Mouse (Mus musculus) layer of hippocampus, postnatal 14 days (tissue): ENCODE measurements around the gene Poc1a. TPM values are rescaled to one million over a fixed set of nuclear protein-coding genes. Genes with fewer than 3 reads are reported as not detected.

Source experiments
- DNase-seq, 2 experiments: peaks; one replicate each; pipeline ENCODE4 v3.0.0; 2021 to 2022; ENCODE audit warnings: low spot score in 2 of 2, mixed read lengths in 1 of 2
- total RNA-seq, 2 experiments: library from RNA; stranded (reverse); gene quantifications; 2 replicates each; pipeline ENCODE4 v1.2.3; 2021

Gene Poc1a
- total RNA-seq, 2 experiments from 2014 or later, result 8.5 to 12.0 TPM

DNA sequence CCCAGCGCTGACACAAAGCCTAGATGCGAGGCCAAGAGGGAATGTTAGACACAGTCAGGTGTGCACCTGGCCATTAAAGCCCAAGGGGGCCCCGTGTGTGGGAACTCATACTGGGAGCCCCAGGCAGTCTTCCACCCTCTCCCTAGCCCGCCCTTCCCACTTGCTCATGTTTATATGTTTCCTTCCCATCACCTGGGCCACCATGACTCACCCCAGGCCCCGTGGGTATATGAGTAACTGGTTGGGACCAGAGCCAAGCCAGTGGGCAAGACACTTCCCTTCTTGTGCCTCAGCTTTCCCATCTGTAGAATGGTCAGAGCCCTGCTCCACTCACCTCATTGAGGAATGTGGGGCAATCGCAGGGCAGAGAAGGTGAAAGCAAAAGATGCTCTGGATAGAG, 80.3 kb downstream of the Poc1a start:
- DNase-seq, result no peak

DNA sequence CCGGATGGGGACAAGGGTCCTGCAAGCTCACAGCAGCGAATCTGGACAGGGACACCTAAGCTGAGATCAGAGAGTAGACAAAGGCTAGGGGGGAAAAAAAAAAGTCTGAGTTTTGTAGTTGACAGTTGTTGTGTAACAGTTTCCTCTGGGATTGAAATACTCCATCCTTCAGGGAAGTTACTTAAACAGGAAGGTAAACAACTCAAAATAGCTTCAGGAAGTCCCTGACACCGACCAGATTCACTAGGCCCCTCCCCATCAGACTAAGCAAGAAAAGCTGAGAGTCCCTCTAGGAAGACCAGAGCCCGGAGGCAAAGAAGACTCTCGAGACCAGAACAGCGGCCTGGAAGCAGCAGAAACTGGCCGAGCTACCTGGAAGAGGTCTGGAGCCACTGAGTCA, 84.5 kb downstream of the Poc1a start:
- no peak for DNase-seq

GRCm38 (mm10) chr9:106366188-106366587, 85.3 kb downstream of the Poc1a start:
- DNase-seq, result no peak

GRCm38 (mm10) chr9:106367001-106367400, 86.1 kb downstream of the Poc1a start:
- DNase-seq, result no peak

- DNase-seq, result peak; percentile 97 to 98
Measured at GRCm38 (mm10) chr9:106367592-106368111, 86.8 kb downstream of the Poc1a start.

DNA sequence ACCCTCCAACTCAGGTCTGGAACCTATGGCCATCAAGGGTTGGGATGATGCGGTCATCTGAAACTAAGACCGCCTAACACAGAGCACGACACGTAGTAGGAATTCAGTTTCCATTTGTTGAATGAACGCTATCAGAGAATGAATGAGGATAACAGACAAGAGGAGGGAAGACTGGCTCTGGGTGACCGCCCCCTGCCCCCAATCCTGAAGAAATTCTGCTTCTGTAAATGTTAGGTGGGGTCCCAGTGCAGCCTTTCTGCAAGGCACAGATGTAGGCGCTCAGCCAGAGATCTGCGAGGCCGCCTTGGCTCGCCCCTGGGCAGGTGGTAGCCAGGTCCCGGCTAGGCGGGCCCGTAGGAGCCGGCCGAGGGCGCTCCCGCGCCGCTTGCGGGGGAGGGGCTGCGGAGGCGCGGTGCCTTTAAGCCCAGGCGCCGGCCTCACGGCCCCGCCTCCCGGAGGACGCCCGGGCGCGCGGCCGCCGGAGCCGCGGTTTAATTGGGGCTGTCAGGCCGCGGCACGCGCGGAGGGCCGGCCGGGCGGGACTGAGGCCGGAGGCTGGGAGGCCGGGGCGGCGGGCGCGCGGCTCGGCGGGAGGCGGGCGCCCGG, 87.4 kb downstream of the Poc1a start, which contains the start of gene Dusp7:
Dusp7 (plus strand) TSS at position 521 of the 606 bp plus-strand sequence.
- peak; percentile 78 to 83 for DNase-seq

- peak; percentile 45 to 50 for DNase-seq
Measured at GRCm38 (mm10) chr9:106368831-106369501, 88.1 kb downstream of the Poc1a start.

DNA sequence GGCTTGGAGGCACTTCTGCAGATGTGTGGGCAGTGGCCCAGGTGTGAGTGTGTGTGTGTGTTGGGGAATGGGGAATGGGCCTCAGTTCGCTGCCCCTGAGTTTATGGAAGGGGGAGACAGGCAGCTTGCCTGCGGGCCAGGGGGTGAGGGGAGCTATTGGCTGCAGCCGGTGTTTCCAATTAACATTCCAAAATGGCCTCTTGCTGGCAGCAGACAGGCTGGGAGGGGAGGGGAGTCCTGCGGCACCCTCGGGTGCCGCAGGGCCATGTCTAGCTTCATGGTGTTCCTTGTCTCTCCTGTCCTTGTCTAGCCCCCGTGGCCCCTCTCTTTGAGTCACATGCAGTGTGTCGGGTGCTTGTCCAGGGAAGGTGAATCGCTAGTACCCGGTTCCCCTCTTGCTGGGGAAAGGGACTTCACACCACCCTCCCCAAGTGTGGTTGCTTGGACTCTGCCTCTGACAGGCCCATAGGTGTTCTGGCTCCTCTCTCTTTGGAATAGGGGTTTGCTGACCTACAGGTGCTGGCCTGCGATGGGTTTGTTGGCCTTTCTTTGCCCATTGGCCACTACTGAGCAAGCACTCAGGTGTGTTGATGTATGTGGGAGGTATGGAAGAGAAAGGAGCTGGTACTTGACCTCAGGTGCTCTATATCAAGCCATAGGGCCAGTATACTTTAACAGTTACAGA, 89.1 kb downstream of the Poc1a start:
- peak in 1 of 2 experiments; percentile 55 for DNase-seq

DNA sequence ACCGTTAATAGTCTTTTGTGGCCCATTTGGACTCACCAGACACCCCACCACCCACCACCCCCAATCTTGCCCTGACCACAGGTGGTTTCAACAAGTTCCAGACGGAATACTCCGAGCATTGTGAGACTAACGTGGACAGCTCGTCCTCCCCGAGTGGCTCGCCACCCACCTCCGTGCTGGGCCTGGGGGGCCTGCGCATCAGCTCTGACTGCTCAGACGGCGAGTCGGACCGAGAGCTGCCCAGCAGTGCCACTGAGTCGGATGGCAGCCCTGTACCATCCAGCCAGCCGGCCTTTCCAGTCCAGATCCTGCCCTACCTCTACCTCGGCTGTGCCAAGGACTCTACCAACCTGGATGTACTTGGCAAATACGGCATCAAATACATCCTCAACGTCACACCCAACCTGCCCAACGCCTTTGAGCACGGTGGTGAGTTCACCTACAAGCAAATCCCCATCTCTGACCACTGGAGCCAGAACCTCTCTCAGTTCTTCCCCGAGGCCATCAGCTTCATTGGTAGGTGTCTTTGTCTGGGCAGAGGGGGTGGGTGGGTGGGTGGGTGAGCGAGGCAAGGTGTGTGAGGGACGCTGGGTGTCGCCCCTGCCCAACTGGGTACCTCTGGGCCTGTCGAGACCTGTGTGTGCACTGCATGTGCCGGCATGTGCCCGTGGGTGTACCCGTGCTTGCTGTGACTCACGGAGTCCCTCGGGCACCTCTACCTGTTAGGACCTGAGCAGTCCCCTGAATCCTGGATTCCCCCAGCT, 89.9 kb downstream of the Poc1a start:
- no peak for DNase-seq

- peak in 1 of 2 experiments; percentile 43 for DNase-seq
Measured at GRCm38 (mm10) chr9:106371384-106371671, 90.5 kb downstream of the Poc1a start.

GRCm38 (mm10) chr9:106371776-106372175, 90.9 kb downstream of the Poc1a start:
- DNase-seq, result peak; percentile 49 to 71

DNA sequence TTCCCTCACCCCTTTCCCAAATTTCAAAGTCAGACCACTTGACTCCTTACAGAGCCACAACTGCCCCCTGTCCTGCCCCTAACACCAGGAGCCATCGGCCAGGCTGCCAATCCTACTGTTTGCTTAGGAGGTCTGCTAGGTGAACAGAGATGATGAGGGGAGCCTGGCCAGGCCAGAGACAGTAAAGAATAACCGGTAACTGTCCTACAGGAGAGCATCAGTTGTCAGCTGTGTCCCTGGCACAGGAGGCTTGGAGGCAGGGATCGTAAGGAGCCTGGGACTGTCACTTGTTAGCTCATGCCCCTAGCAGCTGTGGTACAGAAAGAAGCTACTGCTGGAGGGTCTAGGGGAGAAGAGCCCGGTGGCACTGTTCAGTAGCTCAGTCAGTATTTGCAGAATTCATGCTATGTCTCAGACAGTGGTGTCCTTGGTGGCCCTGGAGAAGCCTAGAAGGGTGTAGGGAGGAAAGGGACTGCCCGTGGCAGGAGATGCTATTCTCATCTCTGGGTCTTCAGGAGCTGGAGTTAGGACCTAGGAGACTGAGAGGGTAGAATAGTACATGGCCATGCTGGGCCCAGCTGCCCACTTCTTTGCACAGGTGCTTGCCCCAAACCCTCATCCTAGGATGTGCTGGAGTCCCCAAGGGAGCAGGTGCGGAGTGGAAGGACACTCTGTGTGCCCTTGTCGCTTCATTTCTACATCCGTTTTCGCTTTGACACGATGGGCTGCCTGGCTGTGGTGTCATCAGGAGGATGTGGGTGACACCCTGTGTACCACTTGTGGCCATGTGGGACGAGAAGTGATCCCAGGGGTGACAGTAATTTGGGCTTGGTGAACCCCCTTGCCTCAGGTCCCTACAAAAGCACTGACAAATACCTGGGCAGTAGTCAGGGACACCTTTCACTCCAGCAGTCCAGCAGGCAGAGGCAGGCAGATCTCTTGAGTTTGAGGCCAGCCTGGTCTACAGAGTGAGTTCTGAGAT, 91.9 kb downstream of the Poc1a start:
- no peak for DNase-seq

DNA sequence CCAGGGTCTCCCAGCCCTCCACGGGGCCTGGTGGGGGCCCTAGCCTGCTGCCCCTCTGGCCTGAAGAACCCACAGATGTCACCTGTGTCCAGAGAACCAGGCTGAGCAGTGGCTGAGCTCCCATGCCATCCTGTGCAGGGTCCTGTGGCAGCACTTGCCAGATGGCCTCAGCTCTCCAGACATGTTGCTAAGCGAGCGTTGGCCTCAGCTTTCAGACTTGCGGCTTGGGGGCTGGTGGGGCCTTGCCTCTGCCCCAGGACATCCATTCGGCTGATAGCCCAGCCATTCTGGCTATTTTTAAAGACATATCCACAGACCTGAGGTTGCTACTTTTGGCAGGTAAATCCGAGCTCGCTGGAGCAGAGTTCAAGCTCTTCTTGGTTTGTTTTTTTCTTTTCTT, 93.1 kb downstream of the Poc1a start:
- no peak for DNase-seq

DNA sequence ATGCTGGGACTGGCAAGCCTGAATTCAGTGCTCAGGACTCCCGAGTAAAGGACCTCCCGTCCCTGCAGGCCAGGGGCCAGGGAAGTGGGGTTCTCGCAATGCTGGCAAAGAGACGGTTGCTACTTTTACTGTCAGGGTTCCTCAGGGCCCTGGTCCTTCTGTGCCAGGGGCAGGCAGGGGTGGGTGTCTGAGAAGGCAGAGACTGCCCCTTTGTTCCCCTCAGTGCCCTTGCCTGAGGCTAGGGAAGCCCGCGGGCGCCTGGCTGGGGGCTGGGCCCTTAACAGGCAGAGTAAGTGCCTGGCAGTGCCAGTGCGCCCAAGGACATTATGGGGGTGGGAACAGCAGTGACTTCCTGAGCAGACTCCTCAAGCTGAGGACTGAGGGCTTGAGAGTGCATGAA, 96.4 kb downstream of the Poc1a start:
- DNase-seq, result peak in 1 of 2 experiments; percentile 33

DNA sequence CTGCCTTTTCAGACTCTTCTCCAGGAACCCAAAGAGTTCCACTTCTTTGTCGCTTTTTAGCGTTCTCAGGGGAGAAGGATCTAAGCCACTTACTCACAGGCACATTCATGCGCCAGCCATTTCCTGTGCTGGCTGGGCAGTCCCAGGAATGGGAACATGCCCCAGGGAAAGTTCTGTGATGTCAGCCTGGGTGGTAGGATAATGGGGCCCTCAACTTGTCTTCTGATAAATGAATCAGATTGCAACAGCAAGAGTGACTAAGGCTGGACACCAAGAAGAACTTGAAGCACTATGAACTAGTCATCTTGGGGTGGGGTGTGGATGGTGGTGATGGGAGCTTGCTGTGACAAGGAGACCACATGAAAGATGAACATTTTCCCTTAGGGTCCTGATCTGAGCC, 97.2 kb downstream of the Poc1a start:
- DNase-seq, result no peak

- DNase-seq, result no peak
Measured at GRCm38 (mm10) chr9:106378753-106379152, 97.9 kb downstream of the Poc1a start.

DNA sequence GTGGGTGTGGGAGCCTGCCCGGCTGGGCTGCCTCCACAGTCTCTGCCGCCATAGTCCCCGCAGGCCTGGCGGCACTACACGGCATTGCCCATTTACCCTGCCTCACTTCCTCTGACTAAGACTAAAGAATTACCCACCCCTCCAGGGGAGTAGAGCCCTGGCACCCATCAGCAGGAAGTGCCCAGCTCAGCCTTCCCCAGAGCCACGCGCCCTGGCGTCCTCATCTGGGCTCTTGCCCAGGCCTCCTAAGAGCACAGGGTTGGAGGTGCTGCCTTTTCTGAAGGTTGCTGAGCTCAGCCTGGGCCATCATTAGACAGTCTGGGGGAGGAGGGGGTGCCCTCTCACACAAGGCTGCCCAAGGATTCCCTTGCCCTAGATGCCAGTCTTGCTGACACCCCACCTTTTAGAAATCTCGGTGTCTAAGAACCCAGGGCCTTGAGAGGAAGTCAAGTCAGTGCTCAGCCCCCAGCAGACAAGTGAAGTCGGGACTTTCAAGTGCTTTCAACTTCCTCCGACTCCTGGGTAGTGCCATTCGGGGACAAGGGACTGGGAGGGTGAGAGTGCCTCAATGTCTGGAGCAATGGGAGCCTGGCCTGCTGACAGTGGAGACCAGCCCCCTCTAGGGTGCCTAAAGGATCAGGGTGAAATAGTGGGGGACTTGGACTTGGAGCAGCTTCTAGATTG, 105.5 kb downstream of the Poc1a start:
- no peak for DNase-seq

DNA sequence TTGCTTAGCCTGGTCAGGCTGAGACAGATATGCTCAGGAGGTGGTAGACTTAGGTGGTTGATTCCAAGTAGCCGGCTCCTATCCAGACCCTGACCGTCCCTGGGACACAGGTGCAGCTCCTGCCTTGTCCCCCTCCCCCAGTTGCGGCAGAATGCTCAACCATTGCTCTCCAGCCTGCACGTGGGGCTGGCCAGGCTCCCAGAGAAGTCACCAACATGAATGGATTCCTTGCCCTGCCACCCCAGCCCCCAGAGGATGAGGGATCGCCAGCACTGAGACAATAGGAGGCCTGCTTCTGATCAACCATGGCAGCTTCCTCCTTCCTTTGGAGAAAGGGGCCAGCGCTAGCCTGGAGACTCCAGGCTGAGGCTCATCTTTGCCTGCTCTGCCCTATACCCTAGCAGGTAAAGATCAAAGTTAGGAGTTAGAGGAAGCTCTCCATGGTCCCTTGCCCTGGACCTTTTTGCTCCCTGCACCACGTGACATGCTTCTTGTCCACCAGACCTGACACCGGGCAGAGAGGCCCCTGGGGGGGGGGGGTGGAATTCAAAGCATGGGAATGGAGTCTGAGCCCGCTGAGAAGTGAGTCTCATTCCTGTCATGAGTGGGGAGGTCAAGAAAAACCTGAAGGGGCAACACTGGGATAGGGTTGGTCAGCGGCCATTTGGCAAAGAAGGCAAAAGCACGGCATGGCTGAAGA, 112.1 kb downstream of the Poc1a start:
- no peak for DNase-seq

GRCm38 (mm10) chr9:106393548-106393947, 112.7 kb downstream of the Poc1a start:
- no peak for DNase-seq
